Mouse (Mus musculus) stomach, postnatal 0 days (tissue): Measurements from ENCODE around the gene Ank3.

ENCODE experiments used
- CTCF ChIP-seq: IDR thresholded peaks from 2 replicates; pipeline ENCODE4 v1.5.1; 2016; ENCODE audit warnings: antibody characterized with exemption, low read depth, mild to moderate bottlenecking, moderate library complexity
- EP300 ChIP-seq: optimal IDR thresholded peaks from 2 replicates; pipeline ENCODE3; 2016; ENCODE audit warnings: antibody characterized with exemption

- TF ChIP-seq EP300, result no peak
- no peak for TF ChIP-seq CTCF
These were observed 175.2 kb downstream of the Ank3 start for GRCm38 (mm10) chr10:69573746-69574145.
